Mouse (Mus musculus) liver, embryonic 15.5 days (tissue): ENCODE results near the gene Gmds. TPM values are rescaled to one million over a fixed set of nuclear protein-coding genes. Genes with fewer than 3 reads are reported as not detected.

ENCODE experiments used
- ATAC-seq: fragments of 200-750 bp; cut with Nextera tagmentation; 2 replicates; pipeline ENCODE4 v1.8.0; 2017; ENCODE audit warnings: moderate number of reproducible peaks, mild to moderate bottlenecking, moderate library complexity; ENCODE audit not compliant: insufficient read depth
- H3K27ac ChIP-seq: fragments of 300-500 bp; sonication (generic); replicated peaks from 2 replicates; pipeline ENCODE4 v1.5.1; 2015; ENCODE audit warnings: mild to moderate bottlenecking, inconsistent platforms
- H3K27me3 ChIP-seq: fragments of 300-500 bp; sonication (generic); 2 replicates; pipeline ENCODE4 v1.6.1; 2015; ENCODE audit warnings: mild to moderate bottlenecking, inconsistent platforms
- H3K36me3 ChIP-seq: fragments of 300-500 bp; sonication (generic); replicated peaks from 2 replicates; pipeline ENCODE4 v1.6.1; 2015; ENCODE audit warnings: moderate library complexity, mild to moderate bottlenecking, inconsistent platforms
- H3K4me1 ChIP-seq: fragments of 300-500 bp; sonication (generic); replicated peaks from 2 replicates; pipeline ENCODE4 v1.6.1; 2015; ENCODE audit warnings: inconsistent platforms
- H3K4me2 ChIP-seq: fragments of 300-500 bp; sonication (generic); 2 replicates; pipeline ENCODE4 v1.6.1; 2015; ENCODE audit warnings: moderate library complexity, mild to moderate bottlenecking, inconsistent platforms
- H3K4me3 ChIP-seq: fragments of 300-500 bp; sonication (generic); replicated peaks from 2 replicates; pipeline ENCODE4 v1.5.1; 2015; ENCODE audit warnings: mild to moderate bottlenecking, inconsistent platforms
- H3K9ac ChIP-seq: fragments of 300-500 bp; sonication (generic); 2 replicates; pipeline ENCODE4 v1.6.1; 2015; ENCODE audit warnings: moderate library complexity, mild to moderate bottlenecking, inconsistent platforms
- H3K9me3 ChIP-seq: fragments of 300-500 bp; sonication (generic); replicated peaks from 2 replicates; pipeline ENCODE4 v1.6.1; 2016; ENCODE audit warnings: inconsistent platforms
- WGBS: fragments of 180-500 bp; shearing (Covaris S2); methylation state at CpG from one replicate; pipeline ENCODE4 v1.1.7; 2015; ENCODE audit warnings: mixed read lengths; ENCODE audit not compliant: insufficient replicate concordance; 5-methylcytosine and 5-hydroxymethylcytosine counted together
- polyA plus RNA-seq: library from polyadenylated mRNA; unstranded; fragments of >200 nt; fragmentation: Nextera tagmentation; extraction: Ambion mirVana; gene quantifications from 2 replicates; pipeline ENCODE4 v1.2.1, GENCODE M21; 2015

Gmds gene
- 6.3 and 7.0 TPM in 2 replicates for polyA plus RNA-seq

- Histone ChIP-seq H3K4me2 (peak within 1 kb of the TSS; percentile 96), H3K4me3 (peak within 1 kb of the TSS; percentile 72), H3K9me3 (no peaks in the 10 kb centered on the region), H3K36me3 (no peaks in the 10 kb centered on the region), H3K27ac (0 out of 2 replicates have a peak within 1 kb of the TSS, but pooled peaks have one; percentile 51), H3K27me3 (no peaks in the 10 kb centered on the region), H3K4me1 (peaks cover 17% of the 10 kb centered on the region), H3K9ac (peak within 1 kb of the TSS; percentile 70)
- peak; percentile 100 for ATAC-seq
- WGBS = 1% methylated on average over 55 of the region's 55 CpGs
Observed at GRCm38 (mm10) chr13:32338513-32339365, at the start of gene Gmds. TSS of gene Gmds (minus strand) at chr13:32338740.

- WGBS = 53% methylated on average over 4 of the region's 4 CpGs
- Histone ChIP-seq H3K27me3 (no peaks in the 10 kb centered on the region), H3K4me3 (no peak overlapping the region), H3K36me3 (no peaks in the 10 kb centered on the region), H3K27ac (no peak overlapping the region), H3K4me1 (no peaks in the 10 kb centered on the region), H3K9me3 (no peaks in the 10 kb centered on the region), H3K4me2 (no peak overlapping the region), H3K9ac (no peak overlapping the region)
- no peak for ATAC-seq
Observed at GRCm38 (mm10) chr13:32385421-32386092, 47.0 kb upstream of the Gmds start.

- no peak for ATAC-seq
- H3K27ac ChIP-seq = no peak overlapping the region
Observed at GRCm38 (mm10) chr13:32382227-32383010, 43.9 kb upstream of the Gmds start.

GRCm38 (mm10) chr13:32378634-32379033 is 40.1 kb upstream of the Gmds start:
- H3K27ac ChIP-seq = no peak overlapping the region
- no peaks in the 10 kb centered on the region for H3K9me3 ChIP-seq
- no peaks in the 10 kb centered on the region for H3K27me3 ChIP-seq
- H3K9ac ChIP-seq = no peak overlapping the region
- no peak overlapping the region for H3K4me2 ChIP-seq
- no peak for ATAC-seq
- no peaks in the 10 kb centered on the region for H3K36me3 ChIP-seq
- H3K4me3 ChIP-seq = no peak overlapping the region
- no peaks in the 10 kb centered on the region for H3K4me1 ChIP-seq
- 28% methylated on average over 1 of the region's 1 CpGs for WGBS

More at GRCm38 (mm10) chr13:32382227-32383010, 43.9 kb upstream of the Gmds start:
- no peaks in the 10 kb centered on the region for H3K4me1 ChIP-seq
- no peaks in the 10 kb centered on the region for H3K9me3 ChIP-seq
- H3K36me3 ChIP-seq = no peaks in the 10 kb centered on the region
- no peaks in the 10 kb centered on the region for H3K27me3 ChIP-seq
- H3K9ac ChIP-seq = no peak overlapping the region
- no peak overlapping the region for H3K4me2 ChIP-seq
- no peak overlapping the region for H3K4me3 ChIP-seq
- 50% methylated on average over 6 of the region's 6 CpGs for WGBS

GRCm38 (mm10) chr13:32372531-32372883 is 34.0 kb upstream of the Gmds start:
- no peak for ATAC-seq
- H3K36me3 ChIP-seq = no peaks in the 10 kb centered on the region
- no peaks in the 10 kb centered on the region for H3K4me1 ChIP-seq
- WGBS = 44% methylated on average over 2 of the region's 2 CpGs
- H3K27me3 ChIP-seq = no peaks in the 10 kb centered on the region
- H3K4me2 ChIP-seq = no peak overlapping the region
- H3K4me3 ChIP-seq = no peak overlapping the region
- H3K9me3 ChIP-seq = no peaks in the 10 kb centered on the region
- H3K9ac ChIP-seq = no peak overlapping the region
- H3K27ac ChIP-seq = no peak overlapping the region

GRCm38 (mm10) chr13:32371874-32372530 is 33.5 kb upstream of the Gmds start:
- H3K4me1 ChIP-seq = no peaks in the 10 kb centered on the region
- H3K27ac ChIP-seq = no peak overlapping the region
- H3K27me3 ChIP-seq = no peaks in the 10 kb centered on the region
- WGBS = 62% methylated on average over 4 of the region's 4 CpGs
- no peak overlapping the region for H3K4me2 ChIP-seq
- H3K36me3 ChIP-seq = no peaks in the 10 kb centered on the region
- ATAC-seq = no peak
- no peaks in the 10 kb centered on the region for H3K9me3 ChIP-seq
- H3K4me3 ChIP-seq = no peak overlapping the region
- H3K9ac ChIP-seq = no peak overlapping the region

GRCm38 (mm10) chr13:32370751-32371150 is 32.2 kb upstream of the Gmds start:
- H3K9me3 ChIP-seq = no peaks in the 10 kb centered on the region
- 56% methylated on average over 7 of the region's 7 CpGs for WGBS
- H3K4me2 ChIP-seq = no peak overlapping the region
- H3K9ac ChIP-seq = no peak overlapping the region
- no peak for ATAC-seq
- H3K4me3 ChIP-seq = no peak overlapping the region
- H3K27me3 ChIP-seq = no peaks in the 10 kb centered on the region
- no peaks in the 10 kb centered on the region for H3K36me3 ChIP-seq
- H3K4me1 ChIP-seq = no peaks in the 10 kb centered on the region
- no peak overlapping the region for H3K27ac ChIP-seq

GRCm38 (mm10) chr13:32370135-32370534 is 31.6 kb upstream of the Gmds start:
- Histone ChIP-seq H3K9ac (no peak overlapping the region), H3K27me3 (no peaks in the 10 kb centered on the region), H3K36me3 (no peaks in the 10 kb centered on the region), H3K27ac (no peak overlapping the region), H3K9me3 (no peaks in the 10 kb centered on the region), H3K4me2 (no peak overlapping the region), H3K4me3 (no peak overlapping the region), H3K4me1 (no peaks in the 10 kb centered on the region; the same call in 1 of the 2 replicates)
- ATAC-seq = no peak
- 57% methylated on average over 1 of the region's 1 CpGs for WGBS

GRCm38 (mm10) chr13:32337735-32338512 is 616 bp downstream of the Gmds start:
- Histone ChIP-seq H3K4me3 (peak overlapping the region; percentile 72), H3K27ac (no peak overlapping the region), H3K4me1 (peaks cover 17% of the 10 kb centered on the region), H3K9me3 (no peaks in the 10 kb centered on the region), H3K36me3 (no peaks in the 10 kb centered on the region), H3K4me2 (peak overlapping the region; percentile 96), H3K9ac (peak overlapping the region; percentile 70), H3K27me3 (no peaks in the 10 kb centered on the region)
- WGBS = 4% methylated on average over 32 of the region's 32 CpGs
- peak; percentile 53; the same call in 1 of the 2 replicates for ATAC-seq

GRCm38 (mm10) chr13:32318309-32318708 is 20.2 kb downstream of the Gmds start:
- H3K27ac ChIP-seq = no peak overlapping the region

More at GRCm38 (mm10) chr13:32318309-32318708, 20.2 kb downstream of the Gmds start:
- Histone ChIP-seq H3K9ac (no peak overlapping the region), H3K4me3 (no peak overlapping the region), H3K4me2 (no peak overlapping the region), H3K27me3 (no peaks in the 10 kb centered on the region), H3K9me3 (no peaks in the 10 kb centered on the region), H3K4me1 (no peaks in the 10 kb centered on the region), H3K36me3 (no peaks in the 10 kb centered on the region)
- ATAC-seq = no peak
- WGBS = 46% methylated on average over 4 of the region's 4 CpGs
